Mouse (Mus musculus) hindbrain, embryonic 14.5 days (tissue): ENCODE measurements around the gene Lactbl1. TPM values are rescaled to one million over a fixed set of nuclear protein-coding genes. Genes with fewer than 3 reads are reported as not detected.

Experiments
- ATAC-seq: fragments of 200-750 bp; cut with Nextera tagmentation; 2 replicates; pipeline ENCODE4 v1.8.0; 2017; ENCODE audit warnings: moderate number of reproducible peaks, mild to moderate bottlenecking, moderate TSS enrichment, moderate library complexity; ENCODE audit not compliant: low FRiP score
- DNase-seq: peaks from one replicate; pipeline ENCODE4 v3.0.0-alpha.2; 2015; ENCODE audit warnings: low spot score
- H3K27ac ChIP-seq: fragments of 300-500 bp; sonication (generic); 2 replicates; pipeline ENCODE4 v1.5.1; 2014; ENCODE audit warnings: mild to moderate bottlenecking, moderate library complexity
- H3K27me3 ChIP-seq: fragments of 300-500 bp; sonication (generic); 2 replicates; pipeline ENCODE4 v1.6.1; 2014; ENCODE audit warnings: mild to moderate bottlenecking, low read length, mixed read lengths; ENCODE audit not compliant: control insufficient read depth, insufficient read depth
- H3K36me3 ChIP-seq: fragments of 300-500 bp; sonication (generic); replicated peaks from 2 replicates; pipeline ENCODE4 v1.6.1; 2014; ENCODE audit not compliant: control insufficient read depth, insufficient read depth
- H3K4me1 ChIP-seq: fragments of 300-500 bp; sonication (generic); replicated peaks from 2 replicates; pipeline ENCODE4 v1.6.1; 2014; ENCODE audit warnings: antibody characterized with exemption, low read length, mixed read lengths; ENCODE audit not compliant: control insufficient read depth, insufficient read depth
- H3K4me2 ChIP-seq: fragments of 300-500 bp; sonication (generic); replicated peaks from 2 replicates; pipeline ENCODE4 v1.6.1; 2014; ENCODE audit warnings: mild to moderate bottlenecking, moderate library complexity
- H3K4me3 ChIP-seq: fragments of 300-500 bp; sonication (generic); replicated peaks from 2 replicates; pipeline ENCODE4 v1.5.1; 2014; ENCODE audit warnings: mild to moderate bottlenecking, low read length
- H3K9ac ChIP-seq: fragments of 300-500 bp; sonication (generic); 2 replicates; pipeline ENCODE4 v1.6.1; 2014
- H3K9me3 ChIP-seq: fragments of 300-500 bp; sonication (generic); 2 replicates; pipeline ENCODE4 v1.6.1; 2016; ENCODE audit warnings: low read length; ENCODE audit not compliant: control insufficient read depth
- WGBS: fragments of 180-500 bp; shearing (Covaris S2); extraction: QIAGEN DNeasy Blood & Tissue Kit; methylation state at CpG from one replicate; pipeline ENCODE4 v1.1.7; 2014; 5-methylcytosine and 5-hydroxymethylcytosine counted together
- polyA plus RNA-seq: library from polyadenylated mRNA; unstranded; fragments of >200 nt; fragmentation: Nextera tagmentation; extraction: Ambion mirVana; gene quantifications from 2 replicates; pipeline ENCODE4 v1.2.1, GENCODE M21; 2014

Lactbl1 gene
- 0.07 and 0.12 TPM in 2 replicates for polyA plus RNA-seq

DNA sequence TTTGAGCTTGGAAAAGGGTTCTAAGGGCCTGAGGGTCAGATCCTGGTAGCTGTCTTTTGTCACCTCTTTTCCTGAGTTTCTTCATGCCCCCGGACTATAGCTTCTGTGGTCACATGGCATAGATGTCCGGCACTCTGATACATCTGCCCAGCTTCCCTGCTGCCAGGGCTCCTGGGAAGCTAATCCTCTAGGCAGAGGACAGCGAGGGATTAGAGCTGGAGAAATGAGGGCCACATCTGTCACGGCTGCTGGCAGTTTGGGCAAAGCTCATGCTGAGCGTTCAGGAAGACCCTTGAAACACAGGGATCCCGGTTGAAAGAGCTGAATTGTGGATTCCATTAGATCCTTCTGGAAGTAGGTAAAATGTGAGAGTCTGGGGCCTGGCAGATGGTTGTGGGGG, at the start of gene Lactbl1:
Lactbl1 (plus strand) TSS at position 234 of the 400 bp plus-strand sequence.
- Histone ChIP-seq H3K36me3 (no peaks in the 10 kb centered on the region), H3K4me3 (no peak within 1 kb of the TSS), H3K9ac (no peak within 1 kb of the TSS), H3K27ac (no peak within 1 kb of the TSS), H3K9me3 (no peaks in the 10 kb centered on the region), H3K27me3 (no peaks in the 10 kb centered on the region), H3K4me1 (no peaks in the 10 kb centered on the region), H3K4me2 (no peak within 1 kb of the TSS)
- ATAC-seq, result no peak
- WGBS, result 43% methylated on average over 6 of the region's 6 CpGs
- DNase-seq, result no peak

- WGBS, result 83% methylated on average over 3 of the region's 3 CpGs
Observed at GRCm38 (mm10) chr4:136581885-136582284, 40.5 kb upstream of the Lactbl1 start.

DNA sequence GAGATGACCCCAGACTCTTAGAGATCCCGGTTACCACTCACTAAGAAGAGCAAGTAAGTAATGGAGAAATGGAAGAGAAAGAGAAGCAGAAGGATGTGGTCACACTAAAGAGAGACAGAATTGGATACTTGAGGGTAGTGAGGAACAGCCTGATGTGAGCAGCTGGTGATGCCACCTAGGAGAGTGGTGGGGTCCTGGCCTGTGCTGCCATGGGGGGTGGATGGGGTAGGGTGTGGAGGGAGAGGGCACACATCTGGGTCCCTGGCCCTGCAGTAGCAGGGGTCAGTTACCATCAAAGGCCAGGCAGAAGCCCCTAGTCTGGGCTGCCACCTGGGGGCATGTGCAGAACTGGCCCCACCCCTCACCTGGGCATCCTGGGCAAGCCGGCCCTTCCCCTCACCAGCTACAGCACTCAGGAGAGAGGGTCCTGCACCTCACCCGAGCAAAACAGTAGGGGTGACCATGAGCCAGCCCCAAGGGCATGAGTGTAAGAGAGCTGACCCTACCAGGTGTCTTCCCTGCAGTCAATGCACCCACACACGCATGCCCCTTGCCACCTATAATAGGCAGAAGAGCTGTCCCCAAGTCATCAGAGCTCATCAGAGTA, 35.1 kb upstream of the Lactbl1 start:
- 86% methylated on average over 4 of the region's 4 CpGs for WGBS
- DNase-seq (no peak), ATAC-seq (no peak)
- Histone ChIP-seq H3K4me3 (no peak overlapping the region), H3K4me2 (no peak overlapping the region), H3K36me3 (peaks cover 14% of the 10 kb centered on the region), H3K4me1 (peaks cover 21% of the 10 kb centered on the region), H3K9ac (no peak overlapping the region), H3K9me3 (no peaks in the 10 kb centered on the region), H3K27me3 (no peaks in the 10 kb centered on the region), H3K27ac (no peak overlapping the region)

More at GRCm38 (mm10) chr4:136581885-136582284, 40.5 kb upstream of the Lactbl1 start:
- Histone ChIP-seq H3K9ac (no peak overlapping the region), H3K27me3 (no peaks in the 10 kb centered on the region), H3K27ac (no peak overlapping the region), H3K9me3 (no peaks in the 10 kb centered on the region), H3K4me1 (peaks cover 8% of the 10 kb centered on the region), H3K4me2 (no peak overlapping the region), H3K4me3 (no peak overlapping the region), H3K36me3 (peaks cover 3% of the 10 kb centered on the region; the same call in 1 of the 2 replicates)
- DNase-seq, result no peak
- no peak for ATAC-seq

DNA sequence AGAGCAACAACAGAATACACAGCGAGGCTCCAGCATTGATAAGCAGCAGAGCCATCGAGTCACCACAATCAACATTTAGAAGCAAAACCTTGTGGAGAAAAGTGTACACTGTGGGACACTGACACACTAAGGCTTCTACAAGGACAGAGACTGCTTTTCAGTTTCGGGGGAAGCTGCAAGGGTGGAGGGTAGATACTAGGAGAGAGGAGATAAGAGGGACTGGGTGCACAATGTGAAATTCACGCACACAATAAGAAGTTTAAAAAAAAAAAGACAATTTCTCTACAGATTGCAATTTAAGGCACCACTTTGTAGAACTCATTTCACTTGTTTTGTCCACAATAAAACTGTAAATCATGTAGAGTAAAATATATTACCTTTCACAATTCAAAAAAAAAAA, 34.4 kb upstream of the Lactbl1 start:
- H3K27ac ChIP-seq, result no peak overlapping the region
- peaks cover 17% of the 10 kb centered on the region for H3K4me1 ChIP-seq
- no peak overlapping the region for H3K4me2 ChIP-seq
- no peak for ATAC-seq
- no peak for DNase-seq
- H3K36me3 ChIP-seq, result peaks cover 14% of the 10 kb centered on the region
- no peak overlapping the region for H3K4me3 ChIP-seq
- H3K9ac ChIP-seq, result no peak overlapping the region
- no peaks in the 10 kb centered on the region for H3K9me3 ChIP-seq
- no peaks in the 10 kb centered on the region for H3K27me3 ChIP-seq
- 91% methylated on average over 4 of the region's 4 CpGs for WGBS

GRCm38 (mm10) chr4:136592111-136592510, 30.3 kb upstream of the Lactbl1 start:
- no peak overlapping the region for H3K4me2 ChIP-seq
- ATAC-seq (no peak), DNase-seq (no peak)
- no peak overlapping the region for H3K27ac ChIP-seq
- no peak overlapping the region for H3K9ac ChIP-seq
- H3K27me3 ChIP-seq, result no peaks in the 10 kb centered on the region
- 74% methylated on average over 4 of the region's 4 CpGs for WGBS
- peaks cover 14% of the 10 kb centered on the region for H3K36me3 ChIP-seq
- no peaks in the 10 kb centered on the region for H3K9me3 ChIP-seq
- H3K4me1 ChIP-seq, result peaks cover 32% of the 10 kb centered on the region
- no peak overlapping the region for H3K4me3 ChIP-seq

- no peak for DNase-seq
- Histone ChIP-seq H3K27me3 (no peaks in the 10 kb centered on the region), H3K27ac (no peak overlapping the region), H3K9ac (no peak overlapping the region), H3K36me3 (peaks cover 14% of the 10 kb centered on the region), H3K4me2 (no peak overlapping the region), H3K4me1 (peaks cover 24% of the 10 kb centered on the region), H3K9me3 (no peaks in the 10 kb centered on the region), H3K4me3 (no peak overlapping the region)
- no peak for ATAC-seq
- WGBS, result 86% methylated on average over 2 of the region's 2 CpGs
Observed at GRCm38 (mm10) chr4:136594006-136594405, 28.4 kb upstream of the Lactbl1 start.

GRCm38 (mm10) chr4:136595221-136595620, 27.2 kb upstream of the Lactbl1 start:
- Histone ChIP-seq H3K9me3 (no peaks in the 10 kb centered on the region), H3K9ac (no peak overlapping the region), H3K27me3 (no peaks in the 10 kb centered on the region), H3K36me3 (peaks cover 4% of the 10 kb centered on the region), H3K4me1 (peaks cover 26% of the 10 kb centered on the region), H3K4me3 (no peak overlapping the region), H3K27ac (no peak overlapping the region), H3K4me2 (no peak overlapping the region)
- 85% methylated on average over 6 of the region's 6 CpGs for WGBS
- no peak for DNase-seq
- ATAC-seq, result no peak

DNA sequence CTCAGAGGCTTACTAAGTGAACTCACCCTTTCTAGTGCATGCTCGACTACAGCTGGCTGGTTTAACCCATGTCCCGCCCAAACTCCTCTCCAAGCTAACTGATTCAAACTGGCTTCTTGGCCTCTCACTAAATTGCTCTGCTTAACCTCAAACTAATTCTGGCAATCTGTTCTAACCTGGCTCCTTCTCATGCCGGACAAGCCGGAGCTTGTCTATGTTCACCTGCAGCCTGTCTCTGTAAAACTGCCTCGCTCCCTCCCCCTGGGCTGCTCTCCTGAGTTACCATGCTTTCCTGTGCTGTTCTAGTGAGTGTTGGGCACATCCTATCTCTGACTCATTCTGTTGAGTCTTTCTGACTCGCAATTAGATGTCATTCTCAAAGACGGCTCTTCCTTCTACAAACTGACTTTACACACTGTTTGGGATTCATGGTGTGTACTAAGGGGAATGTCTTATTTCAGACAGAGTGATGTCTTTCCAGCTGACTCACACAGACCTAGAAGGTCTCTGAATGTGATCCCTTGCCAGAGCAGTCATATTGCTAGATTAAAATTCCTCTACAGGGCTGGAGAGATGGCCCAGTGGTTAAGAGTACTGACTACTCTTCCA, 24.0 kb upstream of the Lactbl1 start:
- Histone ChIP-seq H3K27me3 (no peaks in the 10 kb centered on the region), H3K4me2 (no peak overlapping the region), H3K27ac (no peak overlapping the region), H3K4me3 (no peak overlapping the region), H3K4me1 (peaks cover 33% of the 10 kb centered on the region), H3K9ac (no peak overlapping the region), H3K9me3 (no peaks in the 10 kb centered on the region), H3K36me3 (no peaks in the 10 kb centered on the region; the same call in 1 of the 2 replicates)
- no peak for DNase-seq
- 92% methylated on average over 7 of the region's 7 CpGs for WGBS
- ATAC-seq, result no peak

DNA sequence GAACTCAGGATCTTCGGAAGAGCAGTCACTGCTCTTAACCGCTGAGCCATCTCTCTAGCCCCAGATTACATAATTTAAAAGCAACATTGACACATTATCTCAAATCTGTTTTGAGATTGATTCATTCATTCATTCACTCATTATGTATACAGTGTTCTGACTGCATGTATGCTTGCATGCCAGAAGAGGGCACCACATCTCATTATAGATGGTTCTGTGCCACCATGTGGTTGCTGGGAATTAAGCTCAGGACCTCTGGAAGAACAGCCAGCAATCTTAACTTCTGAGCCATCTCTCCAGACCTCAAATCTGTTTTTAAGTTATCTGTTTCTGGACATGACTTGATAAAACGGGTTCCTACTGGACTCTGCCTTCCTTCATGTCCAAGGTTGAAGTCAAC, 22.6 kb upstream of the Lactbl1 start:
- peak overlapping the region; percentile 78 for H3K4me2 ChIP-seq

More for the DNA sequence above, 22.6 kb upstream of the Lactbl1 start:
- 92% methylated on average over 3 of the region's 3 CpGs for WGBS
- ATAC-seq (no peak), DNase-seq (no peak)
- Histone ChIP-seq H3K36me3 (no peaks in the 10 kb centered on the region), H3K9ac (no peak overlapping the region), H3K4me1 (peaks cover 19% of the 10 kb centered on the region), H3K27me3 (no peaks in the 10 kb centered on the region), H3K4me3 (no peak overlapping the region), H3K27ac (no peak overlapping the region), H3K9me3 (no peaks in the 10 kb centered on the region)
